Mouse (Mus musculus): Measurements from ENCODE around the gene 6430531B16Rik.

6430531B16Rik gene

DNA sequence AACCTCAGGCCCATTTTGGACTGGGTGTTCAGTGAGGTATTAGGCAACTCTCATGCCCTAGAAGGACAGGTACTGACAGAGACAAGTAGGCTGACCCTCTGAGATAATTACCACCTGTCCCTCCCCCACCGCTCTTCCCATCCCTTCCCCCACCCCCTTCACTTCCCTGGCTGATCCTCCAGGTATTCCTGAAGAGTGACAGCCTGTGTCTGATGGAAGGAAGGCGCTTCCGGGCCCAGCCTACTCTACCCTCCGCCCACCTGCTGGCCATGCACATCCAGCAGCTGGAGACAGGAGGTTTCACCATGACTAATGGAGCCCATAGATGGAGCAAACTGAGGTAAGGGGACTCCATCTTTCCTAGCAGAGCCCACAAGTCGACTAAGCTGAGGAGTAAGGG lies 40.7 kb downstream of the 6430531B16Rik start:
- DNase-seq (ENCODE audit: low spot score in 2 of 2): no peak

DNA sequence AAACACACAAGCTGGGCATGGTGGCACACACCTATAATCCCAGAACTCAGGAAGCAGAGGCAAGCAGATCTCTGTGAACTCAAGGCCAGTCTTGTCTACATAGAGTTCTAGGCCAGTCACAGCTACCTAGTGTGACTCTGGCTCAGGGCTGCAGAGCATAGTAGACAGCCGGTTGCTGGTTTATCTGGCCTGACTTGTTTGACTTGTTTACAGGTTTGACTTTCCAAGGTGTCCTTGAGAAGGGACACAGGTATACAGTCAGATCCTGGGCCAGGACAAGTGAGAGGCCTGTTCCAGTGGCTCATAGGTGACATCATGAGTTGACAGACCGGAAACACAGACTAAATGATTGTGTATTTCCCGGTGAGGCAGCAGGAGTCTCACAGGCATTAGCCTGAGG lies 41.4 kb downstream of the 6430531B16Rik start:
- DNase-seq (ENCODE audit: low spot score in 2 of 2): no peak

DNA sequence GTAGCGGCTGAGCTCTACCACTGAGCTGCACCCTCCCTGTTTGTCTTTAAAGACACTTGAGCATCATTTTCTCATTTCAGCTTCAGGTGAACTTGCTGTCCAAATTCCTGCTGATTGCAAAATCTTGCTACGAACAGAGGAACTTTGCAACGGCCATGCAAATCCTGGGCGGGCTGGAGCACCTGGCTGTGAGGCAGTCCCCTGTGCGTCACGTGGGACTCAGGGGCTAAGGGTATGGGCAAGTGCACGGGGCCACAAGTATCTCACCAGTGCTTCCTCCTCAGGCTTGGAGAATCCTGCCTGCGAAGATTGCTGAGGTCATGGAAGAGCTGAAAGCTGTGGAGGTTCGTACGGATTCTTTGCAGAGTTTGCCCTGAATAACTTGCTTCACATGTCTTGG lies 41.9 kb downstream of the 6430531B16Rik start:
- no peak for DNase-seq (ENCODE audit: low spot score in 2 of 2)

DNA sequence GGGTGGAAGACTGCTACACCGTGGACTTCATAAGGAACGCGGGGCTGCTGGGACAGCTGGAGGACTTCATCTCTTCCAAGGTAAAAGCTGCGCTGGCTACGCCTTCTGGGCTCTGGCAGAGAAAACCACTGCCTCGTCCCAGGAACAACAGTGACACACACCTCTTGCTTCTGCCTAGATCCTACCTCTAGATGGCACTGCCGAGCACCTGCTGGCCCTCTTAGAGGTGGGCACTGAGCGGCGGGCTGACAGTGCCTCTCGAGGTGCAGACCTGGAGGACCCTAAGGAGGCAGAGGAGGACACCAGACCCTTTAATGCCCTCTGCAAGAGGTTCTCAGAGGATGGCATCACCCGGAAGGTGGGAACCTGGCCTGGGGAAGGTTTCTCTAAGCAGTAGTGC lies 47.8 kb downstream of the 6430531B16Rik start:
- peak in 1 of 2 experiments; percentile 30 for DNase-seq (ENCODE audit: low spot score in 2 of 2)

Data from spleen, postnatal 36 days (tissue).